Mouse (Mus musculus) embryonic facial prominence, embryonic 13.5 days (tissue): ENCODE measurements around the gene Sptbn1. TPM values are rescaled to one million over a fixed set of nuclear protein-coding genes. Genes with fewer than 3 reads are reported as not detected.

Experiments used
- ATAC-seq: fragments of 200-750 bp; cut with Nextera tagmentation; 2 replicates; pipeline ENCODE4 v1.8.0; 2017; ENCODE audit warnings: low read depth; ENCODE audit not compliant: insufficient number of reproducible peaks, insufficient read depth, low FRiP score, low TSS enrichment
- H3K27ac ChIP-seq: fragments of 300-500 bp; sonication (generic); 2 replicates; pipeline ENCODE4 v1.5.1; 2015; ENCODE audit warnings: moderate library complexity, mild to moderate bottlenecking, inconsistent platforms
- H3K27me3 ChIP-seq: fragments of 300-500 bp; sonication (generic); 2 replicates; pipeline ENCODE4 v1.6.1; 2015; ENCODE audit warnings: mild to moderate bottlenecking, inconsistent platforms
- H3K36me3 ChIP-seq: fragments of 300-500 bp; sonication (generic); 2 replicates; pipeline ENCODE4 v1.6.1; 2015; ENCODE audit warnings: mild to moderate bottlenecking, inconsistent platforms
- H3K4me1 ChIP-seq: fragments of 300-500 bp; sonication (generic); 2 replicates; pipeline ENCODE4 v1.6.1; 2015; ENCODE audit warnings: inconsistent platforms
- H3K4me2 ChIP-seq: fragments of 300-500 bp; sonication (generic); 2 replicates; pipeline ENCODE4 v1.6.1; 2015; ENCODE audit warnings: moderate library complexity, mild to moderate bottlenecking, inconsistent platforms
- H3K4me3 ChIP-seq: fragments of 300-500 bp; sonication (generic); 2 replicates; pipeline ENCODE4 v1.5.1; 2015; ENCODE audit warnings: mild to moderate bottlenecking, inconsistent platforms
- H3K9ac ChIP-seq: fragments of 300-500 bp; sonication (generic); 2 replicates; pipeline ENCODE4 v1.6.1; 2015; ENCODE audit warnings: mild to moderate bottlenecking, inconsistent platforms
- H3K9me3 ChIP-seq: fragments of 300-500 bp; sonication (generic); 2 replicates; pipeline ENCODE4 v1.6.1; 2016; ENCODE audit warnings: inconsistent platforms
- WGBS: fragments of 180-500 bp; shearing (Covaris S2); methylation state at CpG from one replicate; pipeline ENCODE4 v1.1.7; 2015; ENCODE audit warnings: mixed read lengths; 5-methylcytosine and 5-hydroxymethylcytosine counted together
- polyA plus RNA-seq: library from polyadenylated mRNA; unstranded; fragments of >200 nt; fragmentation: Nextera tagmentation; extraction: Ambion mirVana; gene quantifications from 2 replicates; pipeline ENCODE4 v1.2.1, GENCODE M21; 2015

Sptbn1 gene
- polyA plus RNA-seq, 1 experiment from 2014 or later, result 80.9 TPM

GRCm38 (mm10) chr11:30231336-30231735 is 36.6 kb downstream of the Sptbn1 start:
- WGBS, result 88% methylated on average over 3 of the region's 3 CpGs
- Histone ChIP-seq H3K27me3 (no peaks in the 10 kb centered on the region), H3K36me3 (0 out of 2 replicates have a peak, but pooled peaks cover 9% of the 10 kb centered on the region), H3K4me1 (peaks cover 13% of the 10 kb centered on the region), H3K4me3 (no peak overlapping the region), H3K9ac (no peak overlapping the region), H3K4me2 (no peak overlapping the region), H3K9me3 (no peaks in the 10 kb centered on the region), H3K27ac (no peak overlapping the region; the same call in 1 of the 2 replicates)
- 0 out of 2 replicates have a peak, but pooled peaks have one; percentile 15 for ATAC-seq

- Histone ChIP-seq H3K4me3 (no peak overlapping the region), H3K9me3 (no peaks in the 10 kb centered on the region), H3K27me3 (no peaks in the 10 kb centered on the region), H3K36me3 (0 out of 2 replicates have a peak, but pooled peaks cover 1% of the 10 kb centered on the region), H3K27ac (no peak overlapping the region), H3K4me2 (no peak overlapping the region), H3K4me1 (peaks cover 13% of the 10 kb centered on the region), H3K9ac (no peak overlapping the region)
- WGBS, result 90% methylated on average over 4 of the region's 4 CpGs
- no peak for ATAC-seq
Observed at GRCm38 (mm10) chr11:30230330-30230771, 37.6 kb downstream of the Sptbn1 start.

- Histone ChIP-seq H3K4me2 (no peak overlapping the region), H3K9ac (no peak overlapping the region), H3K27ac (no peak overlapping the region), H3K9me3 (no peaks in the 10 kb centered on the region), H3K4me3 (no peak overlapping the region), H3K27me3 (no peaks in the 10 kb centered on the region), H3K4me1 (peaks cover 6% of the 10 kb centered on the region), H3K36me3 (no peaks in the 10 kb centered on the region)
- ATAC-seq, result no peak
- 89% methylated on average over 2 of the region's 2 CpGs for WGBS
Observed at GRCm38 (mm10) chr11:30226756-30227155, 41.2 kb downstream of the Sptbn1 start.

- Histone ChIP-seq H3K4me2 (no peak overlapping the region), H3K27me3 (no peaks in the 10 kb centered on the region), H3K9me3 (no peaks in the 10 kb centered on the region), H3K4me1 (no peaks in the 10 kb centered on the region; the same call in 1 of the 2 replicates), H3K36me3 (peaks cover 3% of the 10 kb centered on the region), H3K27ac (no peak overlapping the region), H3K9ac (no peak overlapping the region), H3K4me3 (no peak overlapping the region)
- no peak for ATAC-seq
Observed at GRCm38 (mm10) chr11:30224599-30224998, 43.4 kb downstream of the Sptbn1 start.

DNA sequence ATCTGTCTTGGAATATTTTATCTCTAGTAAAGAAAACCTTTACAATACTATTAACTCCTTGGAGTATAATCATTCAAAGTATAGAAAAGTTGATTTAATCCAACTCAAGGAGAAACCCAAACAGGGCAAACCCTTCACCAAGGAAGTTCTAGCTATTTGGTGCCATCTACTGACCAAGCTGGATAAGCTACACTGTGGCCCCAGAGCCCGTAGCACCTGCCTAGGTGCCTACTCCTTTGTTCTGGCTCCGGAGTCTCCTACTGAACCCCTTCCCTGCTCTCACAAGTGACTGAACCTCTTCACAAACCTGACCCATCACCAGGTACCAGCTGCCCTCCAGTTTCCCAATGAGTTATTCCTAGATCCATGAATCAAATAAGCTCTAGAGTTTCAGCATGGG is 45.3 kb downstream of the Sptbn1 start:
- 31% methylated on average over 2 of the region's 2 CpGs for WGBS
- Histone ChIP-seq H3K4me1 (no peaks in the 10 kb centered on the region; the same call in 1 of the 2 replicates), H3K36me3 (peaks cover 7% of the 10 kb centered on the region), H3K27me3 (no peaks in the 10 kb centered on the region), H3K4me2 (no peak overlapping the region), H3K9me3 (no peaks in the 10 kb centered on the region), H3K27ac (no peak overlapping the region), H3K4me3 (no peak overlapping the region), H3K9ac (no peak overlapping the region)
- ATAC-seq, result no peak; the same call in 1 of the 2 replicates

DNA sequence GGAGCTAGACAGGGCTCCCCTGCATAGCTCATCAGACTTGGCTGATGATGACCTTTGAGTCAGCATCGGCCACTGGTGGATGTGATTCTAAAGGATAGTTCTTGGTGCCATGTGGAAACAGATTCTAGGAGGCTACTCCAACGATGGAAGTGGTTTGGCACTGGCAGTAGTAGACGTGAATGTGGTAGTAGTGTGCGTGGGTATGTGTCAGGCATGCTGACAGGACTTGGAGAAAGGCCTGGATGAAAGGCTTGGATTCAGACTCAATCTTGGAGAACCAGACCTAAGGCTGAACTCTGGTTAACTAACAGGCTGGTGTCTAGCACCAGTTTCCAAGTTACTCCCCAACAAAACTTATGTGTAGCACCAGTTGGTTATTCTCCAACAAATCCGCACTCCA is 46.9 kb downstream of the Sptbn1 start:
- no peak overlapping the region for H3K9ac ChIP-seq
- H3K27ac ChIP-seq, result no peak overlapping the region
- no peak overlapping the region for H3K4me3 ChIP-seq
- 90% methylated on average over 5 of the region's 5 CpGs for WGBS
- H3K36me3 ChIP-seq, result peaks cover 15% of the 10 kb centered on the region
- no peaks in the 10 kb centered on the region for H3K27me3 ChIP-seq
- no peak overlapping the region for H3K4me2 ChIP-seq
- no peaks in the 10 kb centered on the region for H3K9me3 ChIP-seq
- H3K4me1 ChIP-seq, result no peaks in the 10 kb centered on the region; the same call in 1 of the 2 replicates
- ATAC-seq, result no peak

GRCm38 (mm10) chr11:30218386-30218785 is 49.6 kb downstream of the Sptbn1 start:
- no peaks in the 10 kb centered on the region for H3K27me3 ChIP-seq
- ATAC-seq, result no peak

GRCm38 (mm10) chr11:30217496-30217895 is 50.5 kb downstream of the Sptbn1 start:
- Histone ChIP-seq H3K27me3 (no peaks in the 10 kb centered on the region), H3K4me1 (no peaks in the 10 kb centered on the region), H3K27ac (no peak overlapping the region), H3K4me3 (no peak overlapping the region), H3K36me3 (peaks cover 15% of the 10 kb centered on the region), H3K9ac (no peak overlapping the region), H3K4me2 (no peak overlapping the region), H3K9me3 (no peaks in the 10 kb centered on the region)
- 56% methylated on average over 1 of the region's 1 CpGs for WGBS
- no peak for ATAC-seq

More at GRCm38 (mm10) chr11:30218386-30218785, 49.6 kb downstream of the Sptbn1 start:
- no peak overlapping the region for H3K9ac ChIP-seq
- no peaks in the 10 kb centered on the region for H3K4me1 ChIP-seq
- 95% methylated on average over 1 of the region's 1 CpGs for WGBS
- H3K36me3 ChIP-seq, result peaks cover 15% of the 10 kb centered on the region
- no peak overlapping the region for H3K27ac ChIP-seq
- no peak overlapping the region for H3K4me2 ChIP-seq
- no peak overlapping the region for H3K4me3 ChIP-seq
- no peaks in the 10 kb centered on the region for H3K9me3 ChIP-seq

DNA sequence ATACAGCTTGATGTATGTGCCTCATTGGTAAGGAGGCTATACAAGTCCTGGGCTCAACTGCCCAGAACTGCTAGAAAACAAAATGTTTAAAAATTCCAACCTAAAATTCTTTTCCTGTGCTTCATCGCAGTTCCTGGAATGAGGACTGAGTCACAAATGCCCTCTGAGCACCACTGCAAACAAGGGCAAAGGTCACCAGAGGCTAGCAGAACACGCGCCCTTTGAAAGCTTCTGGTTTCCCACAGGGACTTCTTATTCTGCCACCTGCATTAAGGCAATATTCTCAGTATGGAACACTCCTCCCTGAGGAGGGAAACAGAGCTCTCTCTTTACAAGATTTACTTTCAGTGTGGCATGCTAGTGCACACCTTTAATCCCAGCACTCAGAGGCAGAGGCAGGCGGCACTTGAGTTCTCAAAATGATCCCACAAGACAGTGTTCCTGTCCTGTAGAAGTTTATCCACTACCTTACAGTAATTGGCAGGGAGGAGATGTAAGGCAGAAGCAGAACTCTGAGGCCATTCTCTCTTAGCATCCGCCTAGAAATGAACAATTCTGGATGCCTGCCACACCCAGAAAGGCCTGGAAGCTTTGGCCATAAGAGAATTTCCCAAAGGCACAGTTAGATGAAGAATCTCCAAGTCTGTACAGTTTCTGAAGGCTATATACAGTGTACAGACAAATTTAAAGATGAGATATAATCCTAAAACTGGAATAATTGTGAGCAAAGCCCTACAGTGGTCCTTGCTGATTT is 56.1 kb downstream of the Sptbn1 start:
- Histone ChIP-seq H3K9me3 (no peaks in the 10 kb centered on the region), H3K9ac (no peak overlapping the region), H3K27me3 (no peaks in the 10 kb centered on the region), H3K4me3 (no peak overlapping the region), H3K4me1 (peaks cover 9% of the 10 kb centered on the region; the same call in 1 of the 2 replicates), H3K36me3 (peaks cover 3% of the 10 kb centered on the region; the same call in 1 of the 2 replicates), H3K4me2 (no peak overlapping the region), H3K27ac (no peak overlapping the region)
- ATAC-seq, result no peak
- WGBS, result 51% methylated on average over 5 of the region's 5 CpGs

DNA sequence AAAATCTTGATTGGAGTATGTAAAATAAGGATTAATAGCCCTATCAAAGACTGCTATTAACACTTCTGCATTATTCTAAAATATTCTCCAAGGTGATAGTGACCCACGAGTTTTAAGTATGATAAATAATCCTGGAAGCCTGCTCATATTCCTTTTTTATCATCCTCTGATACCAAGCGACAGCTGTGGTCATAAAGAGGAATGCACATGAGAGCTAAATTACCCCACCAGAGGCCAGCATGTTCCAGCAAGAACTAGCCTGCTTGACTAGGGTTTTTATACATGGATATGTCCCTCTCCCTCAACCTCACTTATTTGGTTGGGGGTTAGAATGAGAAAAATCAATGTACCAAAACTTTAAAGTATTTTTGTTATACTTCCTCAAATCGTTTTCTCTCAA is 56.8 kb downstream of the Sptbn1 start:
- H3K9me3 ChIP-seq, result no peaks in the 10 kb centered on the region
- ATAC-seq, result no peak
- H3K4me3 ChIP-seq, result no peak overlapping the region

GRCm38 (mm10) chr11:30210100-30210811 is 57.7 kb downstream of the Sptbn1 start:
- Histone ChIP-seq H3K4me3 (no peak overlapping the region), H3K36me3 (no peaks in the 10 kb centered on the region; the same call in 1 of the 2 replicates), H3K27ac (no peak overlapping the region), H3K4me1 (peaks cover 9% of the 10 kb centered on the region; the same call in 1 of the 2 replicates), H3K9ac (no peak overlapping the region), H3K9me3 (no peaks in the 10 kb centered on the region), H3K4me2 (no peak overlapping the region), H3K27me3 (no peaks in the 10 kb centered on the region)
- no peak for ATAC-seq
- 81% methylated on average over 6 of the region's 6 CpGs for WGBS

More for the DNA sequence above, 56.8 kb downstream of the Sptbn1 start:
- Histone ChIP-seq H3K4me1 (peaks cover 9% of the 10 kb centered on the region; the same call in 1 of the 2 replicates), H3K36me3 (no peaks in the 10 kb centered on the region; the same call in 1 of the 2 replicates), H3K27ac (no peak overlapping the region), H3K9ac (no peak overlapping the region), H3K4me2 (no peak overlapping the region), H3K27me3 (no peaks in the 10 kb centered on the region)
- WGBS, result 65% methylated on average over 3 of the region's 3 CpGs
